Comparison of ENCODE assay signal across 8 mouse cellular contexts in genomic region chr10:79701443-79702129, GRCm38 (mm10). TPM values are rescaled to one million over a fixed set of nuclear protein-coding genes. Genes with fewer than 3 reads are reported as not detected.
A peak's percentile ranks its signal among the peaks of the same experiment; 100 is the strongest.
DNase-seq lines count a peak whose midpoint lies in the region; ATAC-seq lines count a peak whose summit lies in the region.

No protein-coding gene starts in this region.

- H3K4me2 ChIP-seq in heart, embryonic 16.5 days (ENCODE audit: low read depth, low read length), result no peak overlapping the region
- H3K4me2 ChIP-seq in stomach, embryonic 16.5 days (ENCODE audit: low read depth, low read length), result peak overlapping the region; percentile 16; the same call in 1 of the 2 replicates

- peak; percentile 8; the same call in 1 of the 2 replicates for ATAC-seq in heart, embryonic 16.5 days (replicated peaks; ENCODE audit: extremely low read depth, insufficient read depth, low FRiP score)
- peak; percentile 45; the same call in 1 of the 2 replicates for ATAC-seq in stomach, embryonic 16.5 days (ENCODE audit: insufficient read depth, low FRiP score)

- H3K27ac ChIP-seq in heart, embryonic 16.5 days (ENCODE audit: low read length), result peak overlapping the region; percentile 80
- peak overlapping the region; percentile 4 for H3K27ac ChIP-seq in limb, embryonic 10.5 days
- peak overlapping the region; percentile 87 for H3K27ac ChIP-seq in stomach, embryonic 16.5 days (ENCODE audit: low read length)

- peaks cover 30% of the 10 kb centered on the region for H3K4me1 ChIP-seq in heart, embryonic 16.5 days (ENCODE audit: control insufficient read depth, insufficient read depth, low read length)
- H3K4me1 ChIP-seq in limb, embryonic 10.5 days, result peaks cover 31% of the 10 kb centered on the region
- H3K4me1 ChIP-seq in stomach, embryonic 16.5 days (ENCODE audit: control insufficient read depth, insufficient read depth, low read length), result peaks cover 31% of the 10 kb centered on the region

- H3K27me3 ChIP-seq in heart, embryonic 16.5 days (ENCODE audit: control insufficient read depth, insufficient read depth, low read length), result no peaks in the 10 kb centered on the region
- H3K27me3 ChIP-seq in limb, embryonic 10.5 days (ENCODE audit: low read depth, poor library complexity, severe bottlenecking), result no peaks in the 10 kb centered on the region
- no peaks in the 10 kb centered on the region for H3K27me3 ChIP-seq in stomach, embryonic 16.5 days (ENCODE audit: control insufficient read depth, insufficient read depth, low read length)

- H3K9ac ChIP-seq in heart, embryonic 16.5 days (ENCODE audit: low read length), result peak overlapping the region; percentile 50
- H3K9ac ChIP-seq in stomach, embryonic 16.5 days (ENCODE audit: low read length), result peak overlapping the region; percentile 48; the same call in 1 of the 2 replicates

- no peaks in the 10 kb centered on the region for H3K36me3 ChIP-seq in heart, embryonic 16.5 days (ENCODE audit: control insufficient read depth, insufficient read depth)
- H3K36me3 ChIP-seq in limb, embryonic 10.5 days, result peaks cover 6% of the 10 kb centered on the region
- H3K36me3 ChIP-seq in stomach, embryonic 16.5 days (ENCODE audit: control insufficient read depth, insufficient read depth, low read length), result no peaks in the 10 kb centered on the region

- WGBS in heart, embryonic 16.5 days, result 45% methylated on average over 10 of the region's 10 CpGs
- 53% methylated on average over 10 of the region's 10 CpGs for WGBS in limb, embryonic 10.5 days
- WGBS in stomach, embryonic 16.5 days, result 37% methylated on average over 10 of the region's 10 CpGs

- H3K4me3 ChIP-seq in heart, embryonic 16.5 days (ENCODE audit: low read length), result no peak overlapping the region
- H3K4me3 ChIP-seq in limb, embryonic 10.5 days, result no peak overlapping the region
- H3K4me3 ChIP-seq in stomach, embryonic 16.5 days (replicated peaks; ENCODE audit: low read length), result no peak overlapping the region

- DNase-seq in retina, postnatal 1 day, result peak; percentile 43
- DNase-seq in retina, embryonic 14.5 days (ENCODE audit: low spot score), result no peak
- no peak for DNase-seq in limb, embryonic 10.5 days (ENCODE audit: low spot score)
- no peak for DNase-seq in frontal cortex, postnatal 36 days (ENCODE audit: low spot score in 2 of 2)
- no peak for DNase-seq in thymus, postnatal 25 days
- no peak for DNase-seq in spleen, postnatal 14 days (ENCODE audit: low spot score in 2 of 2)

- no peaks in the 10 kb centered on the region for H3K9me3 ChIP-seq in heart, embryonic 16.5 days (replicated peaks; ENCODE audit: control insufficient read depth, low read length)
- no peaks in the 10 kb centered on the region for H3K9me3 ChIP-seq in limb, embryonic 10.5 days (replicated peaks)
- no peaks in the 10 kb centered on the region for H3K9me3 ChIP-seq in stomach, embryonic 16.5 days (replicated peaks; ENCODE audit: control insufficient read depth, low read length)

RNA-seq across cellular contexts. Expression of gene Bsg, which starts 2.7 kb away (rescaled TPM):
- polyA plus RNA-seq in heart, embryonic 16.5 days (2015; fragmentation: Nextera tagmentation; extraction: Ambion mirVana), result 1,046 and 1,072 TPM in 2 replicates
- 642 and 664 TPM in 2 replicates for polyA plus RNA-seq in limb, embryonic 10.5 days (2016; fragmentation: Nextera tagmentation; extraction: Ambion mirVana)
- 983 and 1,041 TPM in 2 replicates for polyA plus RNA-seq in stomach, embryonic 16.5 days (2015; fragmentation: Nextera tagmentation; extraction: Ambion mirVana)

RNA-seq across cellular contexts. Expression of gene Gzmm, which starts 12.8 kb away (rescaled TPM):
- polyA plus RNA-seq in heart, embryonic 16.5 days (2015; fragmentation: Nextera tagmentation; extraction: Ambion mirVana), result 1.1 and 1.3 TPM in 2 replicates
- 0.76 and 0.94 TPM in 2 replicates for polyA plus RNA-seq in limb, embryonic 10.5 days (2016; fragmentation: Nextera tagmentation; extraction: Ambion mirVana)
- polyA plus RNA-seq in stomach, embryonic 16.5 days (2015; fragmentation: Nextera tagmentation; extraction: Ambion mirVana), result 0.31 and 0.44 TPM in 2 replicates

RNA-seq across cellular contexts. Expression of gene Hcn2, which starts 14.8 kb away (rescaled TPM):
- not detected in 2 replicates for polyA plus RNA-seq in heart, embryonic 16.5 days (2015; fragmentation: Nextera tagmentation; extraction: Ambion mirVana)
- 0.04 TPM in 1 of 2 replicates, not detected in the other for polyA plus RNA-seq in limb, embryonic 10.5 days (2016; fragmentation: Nextera tagmentation; extraction: Ambion mirVana)
- polyA plus RNA-seq in stomach, embryonic 16.5 days (2015; fragmentation: Nextera tagmentation; extraction: Ambion mirVana), result not detected in 2 replicates

RNA-seq across cellular contexts. Expression of gene Cdc34, which starts 19.6 kb away (rescaled TPM):
- 98.0 and 101 TPM in 2 replicates for polyA plus RNA-seq in heart, embryonic 16.5 days (2015; fragmentation: Nextera tagmentation; extraction: Ambion mirVana)
- 209 and 259 TPM in 2 replicates for polyA plus RNA-seq in limb, embryonic 10.5 days (2016; fragmentation: Nextera tagmentation; extraction: Ambion mirVana)
- 84.6 and 86.3 TPM in 2 replicates for polyA plus RNA-seq in stomach, embryonic 16.5 days (2015; fragmentation: Nextera tagmentation; extraction: Ambion mirVana)

RNA-seq across cellular contexts. Expression of gene Tpgs1, which starts 32.4 kb away (rescaled TPM):
- 45.5 and 47.0 TPM in 2 replicates for polyA plus RNA-seq in heart, embryonic 16.5 days (2015; fragmentation: Nextera tagmentation; extraction: Ambion mirVana)
- polyA plus RNA-seq in limb, embryonic 10.5 days (2016; fragmentation: Nextera tagmentation; extraction: Ambion mirVana), result 68.0 and 73.0 TPM in 2 replicates
- polyA plus RNA-seq in stomach, embryonic 16.5 days (2015; fragmentation: Nextera tagmentation; extraction: Ambion mirVana), result 47.4 and 53.2 TPM in 2 replicates

Comparison
In these comparisons a context has a peak if more than half of its experiments do, and no peak if none do; other contexts are left out.
1. H3K27ac ChIP-seq: peak in every context shown above with its lines; median percentile 87 in stomach, embryonic 16.5 days; 80 in heart, embryonic 16.5 days; 4 in limb, embryonic 10.5 days.